Mouse (Mus musculus) liver, postnatal 0 days (tissue): Measurements from ENCODE around the gene Mical3.

ENCODE experiments used
- CTCF ChIP-seq: sonication (generic); IDR thresholded peaks from 2 replicates; pipeline ENCODE4 v1.5.1; 2016; ENCODE audit warnings: antibody characterized with exemption, low read depth
- EP300 ChIP-seq: IDR thresholded peaks from 2 replicates; pipeline ENCODE4 v1.6.1; 2016; ENCODE audit warnings: antibody characterized with exemption, low read depth, mild to moderate bottlenecking

DNA sequence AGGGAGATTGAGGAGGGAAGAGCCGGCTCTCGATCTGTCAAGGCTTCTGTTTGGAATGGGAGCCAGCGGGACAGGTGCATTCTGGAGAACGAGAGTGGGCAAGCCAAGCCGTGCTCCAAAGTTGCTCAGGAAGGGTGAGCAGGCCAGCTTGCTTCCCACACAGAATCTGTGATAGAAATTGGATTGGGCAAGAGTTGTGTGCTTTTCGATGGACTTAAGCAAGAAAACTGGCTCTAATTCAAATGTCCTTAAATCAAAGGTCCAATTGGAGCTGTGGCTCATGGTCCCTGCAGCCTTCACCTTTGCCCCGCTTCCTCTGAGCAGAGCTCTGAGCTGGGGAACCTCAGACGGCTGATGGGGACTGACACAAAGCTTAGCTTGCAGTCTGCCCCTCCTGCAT is 12.6 kb upstream of the Mical3 start:
- TF ChIP-seq CTCF (no peak), EP300 (peak; percentile 72; the same call in 1 of the 2 replicates)
